Mouse (Mus musculus): Measurements from ENCODE around the gene Tspan18.

Gene Tspan18

GRCm38 (mm10) chr2:93266565-93267169 is 67.6 kb downstream of the Tspan18 start:
- CTCF ChIA-PET: no interaction called here

- CTCF ChIA-PET: no interaction called here
Observed at GRCm38 (mm10) chr2:93262291-93263285, 71.7 kb downstream of the Tspan18 start.

GRCm38 (mm10) chr2:93261521-93262290 is 72.6 kb downstream of the Tspan18 start:
- CTCF ChIA-PET: no interaction called here

GRCm38 (mm10) chr2:93257634-93258033 is 76.7 kb downstream of the Tspan18 start:
- CTCF ChIA-PET: no interaction called here

- CTCF ChIA-PET: no interaction called here
Observed at GRCm38 (mm10) chr2:93256735-93257405, 77.4 kb downstream of the Tspan18 start.

- CTCF ChIA-PET: no interaction called here
Observed at GRCm38 (mm10) chr2:93252356-93252755, 81.9 kb downstream of the Tspan18 start.

- CTCF ChIA-PET: no interaction called here
Observed at GRCm38 (mm10) chr2:93250611-93251010, 83.7 kb downstream of the Tspan18 start.

GRCm38 (mm10) chr2:93249058-93249457 is 85.2 kb downstream of the Tspan18 start:
- CTCF ChIA-PET: no interaction called here

GRCm38 (mm10) chr2:93244090-93244443 is 90.2 kb downstream of the Tspan18 start:
- CTCF ChIA-PET: no interaction called here

GRCm38 (mm10) chr2:93243439-93244089 is 90.7 kb downstream of the Tspan18 start:
- CTCF ChIA-PET: no interaction called here

- CTCF ChIA-PET: no interaction called here
Observed at GRCm38 (mm10) chr2:93242166-93242565, 92.1 kb downstream of the Tspan18 start.

- CTCF ChIA-PET: no interaction called here
Observed at GRCm38 (mm10) chr2:93238864-93239263, 95.4 kb downstream of the Tspan18 start.

- CTCF ChIA-PET: no interaction called here
Observed at GRCm38 (mm10) chr2:93237055-93237454, 97.2 kb downstream of the Tspan18 start.

GRCm38 (mm10) chr2:93232141-93232540 is 102.2 kb downstream of the Tspan18 start:
- CTCF ChIA-PET: no interaction called here

- CTCF ChIA-PET: no interaction called here
Observed at GRCm38 (mm10) chr2:93228480-93228824, 105.9 kb downstream of the Tspan18 start.

GRCm38 (mm10) chr2:93227713-93228479 is 106.4 kb downstream of the Tspan18 start:
- CTCF ChIA-PET: interaction anchor here (0.6 to 0.7 kb wide), 2 partner anchors 118 to 157 kb away, joined by 3 to 4 read pairs; no protein-coding TSS in a partner anchor

GRCm38 (mm10) chr2:93226606-93227595 is 107.4 kb downstream of the Tspan18 start:
- CTCF ChIA-PET: interaction anchor here (0.6 to 0.7 kb wide), 5 partner anchors 10 to 197 kb away, joined by 3 to 7 read pairs (median 4); no protein-coding TSS in a partner anchor

- CTCF ChIA-PET: no interaction called here
Observed at GRCm38 (mm10) chr2:93223463-93223862, 110.8 kb downstream of the Tspan18 start.

GRCm38 (mm10) chr2:93220447-93220846 is 113.9 kb downstream of the Tspan18 start:
- CTCF ChIA-PET: no interaction called here
